Mouse (Mus musculus) inflammation-experienced regulatory T-cells, adult 6 months (primary cell): ENCODE data around the gene Lamp2. TPM values are rescaled to one million over a fixed set of nuclear protein-coding genes. Genes with fewer than 3 reads are reported as not detected.
A peak's percentile ranks its signal among the peaks of the same experiment; 100 is the strongest.
"Not testable (repeated sequence)": the region's sequence is repeated elsewhere in the genome, so short reads cannot be mapped to it uniquely, and the experiment has no call there.

Experiments used
- ATAC-seq: one replicate; pipeline ENCODE4 v1.8.0; 2017
- polyA plus RNA-seq, 3 experiments: library from polyadenylated mRNA; unstranded; fragments of 100-300 nt; shearing (Covaris generic); gene quantifications; one replicate each; pipeline ENCODE4 v1.2.1; 2017

Lamp2 gene
- 100 to 1,000 TPM in 1 of 3 experiments, 10 to 100 TPM in 2; 55.0 to 106 (median 76.3) TPM for polyA plus RNA-seq

DNA sequence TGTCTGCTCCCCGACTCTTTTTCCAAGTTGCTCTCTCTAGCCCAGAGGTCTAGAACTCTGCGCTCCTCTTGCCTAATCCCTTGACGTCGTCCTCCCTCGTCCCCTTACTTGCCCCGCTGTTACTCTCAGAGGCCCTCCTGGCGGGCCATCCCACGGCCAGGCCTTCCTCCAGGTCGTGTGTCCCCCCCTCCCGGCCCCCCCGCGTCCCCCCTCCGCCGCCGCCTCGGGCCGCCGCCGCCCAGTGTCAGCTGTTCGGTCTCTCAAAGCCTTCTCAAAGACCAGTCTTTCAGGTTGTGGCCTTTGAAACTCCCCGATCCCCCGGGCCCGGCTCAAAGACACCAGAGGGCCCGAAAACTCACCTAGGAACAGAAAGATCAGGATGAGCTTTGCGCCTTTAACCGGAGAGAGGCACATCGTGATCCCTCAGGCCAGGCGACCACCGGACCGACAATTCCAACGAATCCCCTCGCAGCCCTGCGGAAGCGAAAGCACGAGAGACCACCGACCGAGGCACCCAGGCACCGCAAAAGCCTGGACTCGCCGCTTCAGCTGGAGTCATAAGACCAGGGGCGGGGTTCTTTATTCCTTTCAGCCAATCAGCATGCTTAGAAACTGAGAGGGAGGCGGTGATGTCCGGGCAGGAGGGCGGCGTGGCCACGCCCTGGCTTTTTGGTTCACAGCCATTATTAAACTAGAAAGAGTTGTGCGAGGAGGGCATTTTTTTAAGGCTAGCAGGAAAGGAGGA is at the start of gene Lamp2:
Gene Lamp2, minus strand, starts transcription at position 565 of the 745 bp plus-strand sequence.
- peak; percentile 96 for ATAC-seq

DNA sequence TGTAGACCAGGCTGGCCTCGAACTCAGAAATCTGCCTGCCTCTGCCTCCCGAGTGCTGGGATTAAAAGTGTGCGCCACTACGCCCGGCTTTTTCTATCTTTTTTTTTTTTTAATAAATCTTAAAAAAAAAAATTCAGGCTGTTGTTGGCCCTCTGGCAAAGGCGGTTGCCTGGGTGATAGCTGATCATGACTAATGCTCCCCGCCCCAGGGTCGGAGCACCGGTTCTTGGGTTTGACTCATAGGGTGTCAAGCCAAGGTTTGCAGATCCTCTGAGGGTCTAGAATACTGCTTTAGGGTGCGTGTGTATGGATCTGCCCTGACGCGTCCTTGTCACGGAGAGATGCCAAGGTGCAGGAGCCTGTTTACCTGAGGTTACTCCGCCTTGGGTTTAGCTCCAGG is 48.6 kb upstream of the Lamp2 start:
- no peak for ATAC-seq

- not testable (repeated sequence) for ATAC-seq
Observed at GRCm38 (mm10) chrX:38502182-38502581, 45.9 kb upstream of the Lamp2 start.

DNA sequence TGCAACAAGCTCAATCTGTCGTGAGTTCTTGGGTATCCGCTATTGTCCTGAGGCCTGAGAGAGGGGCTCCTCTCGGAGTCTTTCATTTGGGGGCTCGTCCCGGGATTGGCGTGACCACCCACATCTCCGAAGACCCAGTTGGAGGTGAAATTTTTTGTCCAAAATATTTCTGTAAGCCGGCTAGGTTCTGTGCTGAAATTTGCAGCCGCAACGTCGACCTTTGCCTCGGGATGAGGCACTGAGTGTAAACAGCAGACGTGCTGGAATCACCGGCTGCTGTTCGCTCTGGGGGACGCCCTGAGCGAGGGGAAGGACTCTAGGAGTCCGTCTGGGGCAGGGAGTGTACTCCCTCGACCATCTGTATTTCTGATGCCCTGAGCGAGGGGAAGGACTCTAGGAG is 29.2 kb upstream of the Lamp2 start:
- ATAC-seq: not testable (repeated sequence)

GRCm38 (mm10) chrX:38478583-38478982 is 22.3 kb upstream of the Lamp2 start:
- ATAC-seq: no peak

DNA sequence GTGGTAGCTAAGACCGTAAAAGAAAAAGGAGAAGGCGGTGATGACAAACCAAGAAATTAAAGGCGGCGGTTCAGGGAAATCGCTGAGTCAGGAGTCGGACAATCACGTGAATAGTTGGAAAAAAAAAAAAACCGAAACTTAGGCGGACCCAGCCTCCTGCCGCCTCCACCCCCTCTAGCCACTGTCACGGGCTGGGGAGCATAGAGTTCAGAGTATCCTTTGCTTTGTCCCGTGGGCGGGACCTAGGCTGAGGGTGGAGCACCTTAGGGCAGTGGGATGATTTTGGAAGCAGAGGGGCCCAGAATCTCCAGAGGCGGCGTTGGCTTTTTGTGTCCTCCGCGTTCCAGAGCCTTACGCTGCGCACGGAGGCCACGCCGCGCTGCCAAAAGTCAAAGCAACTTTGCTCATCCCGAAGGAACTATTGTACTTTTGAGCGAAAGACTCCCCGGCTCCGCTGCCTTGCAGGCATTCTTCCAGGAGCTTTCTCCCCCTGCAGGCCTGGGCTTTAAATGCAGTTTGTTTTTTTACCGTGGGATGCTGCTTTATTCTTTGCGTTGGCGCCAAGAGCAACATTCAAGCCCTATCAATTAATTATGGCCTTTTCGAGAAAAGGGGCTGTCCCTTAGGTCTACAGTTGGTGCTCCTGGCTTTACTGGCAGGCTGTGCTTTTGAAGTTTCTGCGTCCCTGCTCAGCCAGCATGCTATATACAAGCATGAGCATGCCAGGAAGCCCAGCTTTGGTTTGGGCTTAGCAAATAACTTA is 17.5 kb upstream of the Lamp2 start:
- peak; percentile 84 for ATAC-seq

DNA sequence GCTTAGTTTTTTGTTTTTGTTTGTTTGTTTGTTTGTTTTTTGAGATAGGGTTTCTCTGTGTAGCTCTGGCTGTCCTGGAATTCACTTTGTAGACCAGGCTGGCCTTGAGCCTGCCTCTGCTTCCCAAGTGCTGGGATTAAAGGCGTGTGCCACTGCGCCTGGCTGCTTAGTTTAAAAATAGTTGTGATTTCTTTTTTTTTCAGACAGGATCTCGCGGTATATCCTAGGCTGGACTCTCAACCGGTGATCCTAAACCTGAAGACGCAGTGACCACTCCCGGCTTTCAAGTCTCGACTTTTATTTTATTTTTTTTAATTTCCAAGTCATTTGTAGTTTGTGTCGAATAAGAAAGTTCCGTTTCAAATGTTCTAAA is 16.9 kb upstream of the Lamp2 start:
- ATAC-seq: no peak

DNA sequence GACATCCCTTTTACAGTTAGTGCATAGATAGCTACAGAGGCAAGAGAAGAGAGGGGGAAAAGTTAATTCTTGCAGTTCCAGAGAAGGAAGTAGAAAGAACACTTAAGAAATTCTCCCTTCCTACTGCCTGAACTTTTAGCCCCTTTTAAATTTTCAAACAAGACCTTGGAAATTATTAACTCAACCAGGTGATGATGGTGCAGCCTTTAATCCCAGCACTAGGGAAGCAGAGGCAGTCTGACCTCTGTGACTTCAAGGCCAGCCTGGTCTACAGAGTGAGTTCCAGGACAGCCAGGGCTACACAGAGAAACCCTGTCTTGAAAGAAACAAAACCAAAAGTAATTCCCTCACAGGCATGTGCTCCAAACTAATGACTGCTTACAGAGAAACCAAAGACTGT is 10.0 kb upstream of the Lamp2 start:
- ATAC-seq: no peak

GRCm38 (mm10) chrX:38463160-38463559 is 6.9 kb upstream of the Lamp2 start:
- no peak for ATAC-seq

DNA sequence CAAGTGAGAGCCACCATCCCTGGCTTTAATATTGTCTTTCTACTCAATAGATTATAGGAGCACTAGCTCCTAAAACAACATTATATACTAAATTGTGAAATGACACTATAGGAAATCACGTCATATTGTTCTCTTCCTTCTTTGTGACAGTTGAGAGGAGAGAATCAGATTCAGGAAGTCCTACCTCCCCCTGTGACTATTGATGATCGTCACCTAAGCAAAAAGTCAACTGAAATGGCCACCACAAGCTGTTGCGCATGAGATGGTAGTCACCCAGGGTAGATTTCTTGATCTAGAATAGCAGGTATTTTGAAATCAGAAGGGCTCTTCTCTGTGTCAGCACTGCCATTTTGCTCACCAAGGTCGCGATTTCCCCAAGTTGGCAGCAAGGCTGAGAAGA is 5.8 kb upstream of the Lamp2 start:
- ATAC-seq: no peak

DNA sequence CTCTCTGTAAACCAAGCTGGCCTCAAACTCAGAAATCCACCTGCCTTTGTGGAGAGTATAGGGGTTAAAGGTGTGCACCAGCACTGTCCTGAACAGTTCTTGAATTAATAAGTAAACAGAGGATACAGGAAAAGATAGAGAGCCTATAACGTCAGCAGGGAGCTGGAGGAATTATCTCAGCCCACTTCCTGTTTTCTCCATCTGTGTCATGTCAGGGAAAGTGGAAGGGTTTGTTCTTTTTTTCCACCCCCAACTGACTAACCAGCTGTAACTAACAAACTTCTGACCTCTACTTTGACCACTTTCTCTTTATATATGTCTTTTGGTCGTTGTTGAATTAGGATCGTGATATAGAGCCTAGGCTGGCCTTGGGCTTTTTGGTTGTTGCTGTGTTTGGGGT is 4.6 kb upstream of the Lamp2 start:
- peak; percentile 39 for ATAC-seq

- ATAC-seq: no peak
Observed at GRCm38 (mm10) chrX:38459076-38459475, 2.8 kb upstream of the Lamp2 start.

DNA sequence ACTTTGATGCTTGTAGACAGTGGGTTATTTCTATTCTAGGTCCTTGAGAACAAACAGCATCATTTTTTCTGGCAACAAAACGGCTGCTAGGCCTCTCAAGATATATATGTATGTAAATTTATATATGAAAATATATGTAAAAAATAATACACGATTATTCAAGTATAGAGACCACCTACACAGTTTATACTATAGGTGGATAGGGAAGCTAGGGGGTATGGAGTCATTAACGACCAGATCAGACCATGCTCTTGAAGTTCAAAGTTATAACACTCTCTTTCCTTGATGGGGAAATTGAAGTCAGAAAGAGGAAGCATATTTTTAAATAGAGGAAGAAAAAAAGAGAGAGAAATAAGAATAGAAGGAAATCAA is 367 bp upstream of the Lamp2 start:
- ATAC-seq: no peak

DNA sequence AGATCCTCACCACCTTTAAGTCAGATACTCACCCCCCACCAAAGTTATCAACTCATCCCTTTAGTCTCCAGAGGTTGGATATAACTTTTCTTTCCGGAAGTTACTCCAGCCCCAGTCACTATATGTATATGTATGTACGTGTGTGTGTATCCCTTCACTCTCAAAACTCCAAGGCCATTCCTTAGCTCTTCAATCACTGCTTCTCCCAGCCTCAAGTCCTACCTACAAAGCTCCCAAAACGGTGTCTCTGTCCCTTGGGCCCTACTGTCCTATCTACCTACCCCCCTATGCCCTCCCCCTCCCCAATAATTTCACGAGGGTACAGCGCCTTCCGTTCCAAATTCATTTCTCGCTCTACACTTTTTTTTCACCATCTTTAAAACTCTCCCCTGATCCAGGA is 780 bp downstream of the Lamp2 start:
- no peak for ATAC-seq

DNA sequence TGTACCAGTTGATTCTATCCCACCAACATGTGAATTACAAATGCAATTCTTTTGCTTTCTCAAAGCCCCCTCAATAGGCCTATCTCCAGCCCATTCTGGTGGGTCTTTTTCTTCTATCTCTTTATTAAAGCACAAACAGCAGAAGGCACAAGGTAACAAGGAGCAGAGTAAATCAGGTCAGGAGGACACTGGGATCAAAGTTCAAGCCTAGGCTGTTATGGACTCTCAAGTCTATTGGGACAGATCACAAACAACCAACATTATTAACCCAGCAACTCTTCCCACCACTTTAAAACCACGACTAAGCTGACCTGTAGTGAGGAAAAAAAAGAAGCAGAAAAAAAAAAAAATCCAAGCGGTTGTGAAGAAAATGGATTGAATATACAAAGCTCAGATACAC is 1.4 kb downstream of the Lamp2 start:
- ATAC-seq: no peak

- no peak for ATAC-seq
Observed at GRCm38 (mm10) chrX:38453924-38454323, 2.3 kb downstream of the Lamp2 start.

GRCm38 (mm10) chrX:38450476-38450875 is 5.8 kb downstream of the Lamp2 start:
- ATAC-seq: no peak

GRCm38 (mm10) chrX:38445705-38446104 is 10.5 kb downstream of the Lamp2 start:
- no peak for ATAC-seq

GRCm38 (mm10) chrX:38442425-38442824 is 13.8 kb downstream of the Lamp2 start:
- ATAC-seq: no peak

GRCm38 (mm10) chrX:38439629-38440028 is 16.6 kb downstream of the Lamp2 start:
- ATAC-seq: no peak

GRCm38 (mm10) chrX:38438147-38438791 is 18.0 kb downstream of the Lamp2 start:
- peak; percentile 70 for ATAC-seq

DNA sequence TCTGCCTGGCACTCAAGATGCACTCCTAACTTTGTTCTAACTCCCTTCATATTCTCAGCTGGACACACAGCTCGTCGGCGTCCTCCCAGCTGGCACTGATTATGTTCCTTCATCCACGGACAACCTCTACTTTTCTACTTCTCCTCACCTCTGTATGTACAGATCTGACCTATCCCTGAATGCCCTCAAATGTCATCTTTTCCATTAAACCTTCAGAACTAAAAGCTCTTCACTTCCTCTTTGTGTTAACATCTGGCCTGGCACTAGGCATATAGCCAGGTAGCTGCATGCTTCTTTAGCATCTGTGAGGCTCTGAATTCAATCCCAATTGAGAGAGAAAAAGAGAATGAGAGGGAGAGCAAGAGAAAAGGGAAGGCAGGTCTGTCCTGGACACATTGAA is 26.8 kb downstream of the Lamp2 start:
- ATAC-seq: no peak

DNA sequence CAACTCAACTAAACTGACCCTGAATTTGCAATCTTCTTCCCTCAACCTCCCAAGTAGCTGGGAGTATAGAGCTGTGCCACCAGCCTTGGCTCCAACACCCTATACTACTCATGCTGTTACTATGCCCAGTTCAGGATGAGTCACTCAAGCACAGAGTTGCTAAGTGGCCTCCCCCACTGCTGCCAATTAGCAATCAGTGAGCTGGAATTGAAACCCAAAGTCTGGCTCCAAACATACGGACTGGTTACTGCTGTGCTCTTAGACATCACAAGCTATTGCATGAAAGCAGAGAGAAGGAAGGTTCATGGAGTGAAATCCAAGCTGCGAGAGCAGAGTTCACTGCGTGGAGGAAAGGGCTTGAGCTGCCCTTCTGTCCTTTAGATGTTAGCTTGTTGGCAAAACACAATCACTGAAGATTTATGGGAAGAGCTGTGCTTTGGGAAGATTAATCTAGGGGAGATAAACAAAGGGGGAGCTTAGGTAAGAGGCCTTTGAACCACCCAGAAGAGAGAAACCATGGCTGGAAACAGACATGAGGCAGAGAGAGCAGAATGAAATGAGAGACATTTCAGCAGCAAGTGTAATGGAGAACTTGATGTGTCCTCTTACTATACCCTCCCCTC is 27.3 kb downstream of the Lamp2 start:
- no peak for ATAC-seq
